Mouse (Mus musculus): ENCODE data around the gene 2010315B03Rik.

DNA sequence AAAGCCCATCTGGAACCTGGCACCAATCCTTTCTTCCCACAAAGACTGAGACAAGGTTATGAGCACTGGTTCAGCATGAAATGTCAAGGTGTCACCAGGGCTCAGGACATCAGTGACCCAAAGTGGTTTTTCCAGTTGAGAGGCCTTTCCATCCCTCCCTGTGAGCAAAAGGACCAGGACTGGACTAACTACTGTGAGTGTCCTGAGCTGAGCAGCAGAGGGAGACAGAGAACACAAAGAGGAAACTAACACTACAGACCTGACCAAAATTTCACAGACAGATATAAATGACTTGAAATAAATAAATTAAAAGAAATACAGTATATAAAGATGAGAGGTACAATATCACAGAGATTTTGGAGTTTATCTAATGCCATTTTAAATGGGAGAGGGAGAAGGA, 61.1 kb downstream of the 2010315B03Rik start:
- no peak for TF ChIP-seq CTCF (IDR thresholded peaks at IDR 0.05; ENCODE audit: extremely low read depth, insufficient read depth, insufficient read length, insufficient replicate concordance)
- no peak for TF ChIP-seq POLR2A (IDR thresholded peaks at IDR 0.05; ENCODE audit: low read depth, low read length)

All from spleen, adult 2 months (tissue).